Mouse (Mus musculus) testis, adult 2 months (tissue): ENCODE results near the gene Hexa. TPM values are rescaled to one million over a fixed set of nuclear protein-coding genes. Genes with fewer than 3 reads are reported as not detected.
A peak's percentile ranks its signal among the peaks of the same experiment; 100 is the strongest.

Source experiments
- H3K27ac ChIP-seq: fragments of 200-500 bp; 2 replicates; pipeline ENCODE4 v1.5.1; 2012; ENCODE audit warnings: low read depth, low read length; ENCODE audit not compliant: control insufficient read depth, insufficient read depth
- H3K27me3 ChIP-seq: fragments of 200-500 bp; 2 replicates; pipeline ENCODE4 v1.6.1; 2012; ENCODE audit warnings: mild to moderate bottlenecking, low read length, moderate library complexity; ENCODE audit not compliant: control insufficient read depth, insufficient read depth
- H3K36me3 ChIP-seq: fragments of 200-500 bp; 2 replicates; pipeline ENCODE4 v1.6.1; 2012; ENCODE audit warnings: mild to moderate bottlenecking, low read length; ENCODE audit not compliant: control insufficient read depth, insufficient read depth
- H3K4me1 ChIP-seq: fragments of 200-500 bp; 2 replicates; pipeline ENCODE4 v1.6.1; 2012; ENCODE audit warnings: low read length; ENCODE audit not compliant: control insufficient read depth, insufficient read depth
- H3K4me3 ChIP-seq: fragments of 200-500 bp; 2 replicates; pipeline ENCODE4 v1.5.1; 2012; ENCODE audit warnings: low read depth, mild to moderate bottlenecking, low read length, moderate library complexity, mixed read lengths; ENCODE audit not compliant: control insufficient read depth
- CTCF ChIP-seq: fragments of 200-500 bp; IDR thresholded peaks from 2 replicates; pipeline ENCODE4 v1.5.1; 2012; ENCODE audit warnings: low read depth, mild to moderate bottlenecking, inconsistent platforms, low read length, moderate library complexity; ENCODE audit not compliant: control insufficient read depth, insufficient read depth, insufficient replicate concordance
- POLR2A ChIP-seq: fragments of 200-500 bp; IDR thresholded peaks from 2 replicates; pipeline ENCODE4 v1.6.1; 2012; ENCODE audit warnings: low read depth, mild to moderate bottlenecking, inconsistent platforms, low read length, moderate library complexity; ENCODE audit not compliant: control insufficient read depth
- polyA plus RNA-seq: library from polyadenylated mRNA; depleted of rRNA; stranded (reverse); fragments of >200 nt; gene quantifications from 2 replicates; pipeline ENCODE4 v1.2.3, GENCODE M21; 2012

Gene Hexa
- polyA plus RNA-seq, 1 experiment, result 116 TPM

DNA sequence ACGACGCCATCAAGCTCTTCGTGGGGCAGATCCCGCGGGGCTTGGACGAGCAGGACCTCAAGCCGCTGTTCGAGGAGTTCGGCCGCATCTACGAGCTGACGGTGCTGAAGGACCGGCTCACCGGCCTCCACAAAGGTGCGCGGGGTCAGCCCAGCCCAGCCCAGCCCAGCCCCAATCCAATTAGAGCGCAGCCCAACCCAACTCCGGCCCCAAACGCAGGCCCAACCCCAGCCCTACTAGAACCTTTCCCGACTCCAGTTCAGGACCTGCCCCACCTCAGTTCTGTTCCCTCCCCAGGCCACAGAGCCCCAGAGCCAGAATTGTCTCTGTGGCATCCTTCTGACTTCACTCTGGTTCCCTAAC lies 39.1 kb downstream of the Hexa start:
- Histone ChIP-seq H3K4me1 (peaks cover 6% of the 10 kb centered on the region; the same call in 1 of the 2 replicates), H3K27me3 (no peaks in the 10 kb centered on the region), H3K27ac (no peak overlapping the region), H3K4me3 (peak overlapping the region; percentile 89), H3K36me3 (no peaks in the 10 kb centered on the region)
- TF ChIP-seq POLR2A, result 0 out of 2 replicates have a peak, but pooled peaks have one; percentile 6
- no peak for TF ChIP-seq CTCF

- Histone ChIP-seq H3K4me1 (no peaks in the 10 kb centered on the region; the same call in 1 of the 2 replicates), H3K36me3 (no peaks in the 10 kb centered on the region), H3K27ac (no peak overlapping the region), H3K4me3 (no peak overlapping the region), H3K27me3 (no peaks in the 10 kb centered on the region)
- TF ChIP-seq CTCF, result peak; percentile 71
- TF ChIP-seq POLR2A, result no peak
Measured at GRCm38 (mm10) chr9:59584871-59585308, 45.5 kb downstream of the Hexa start.

DNA sequence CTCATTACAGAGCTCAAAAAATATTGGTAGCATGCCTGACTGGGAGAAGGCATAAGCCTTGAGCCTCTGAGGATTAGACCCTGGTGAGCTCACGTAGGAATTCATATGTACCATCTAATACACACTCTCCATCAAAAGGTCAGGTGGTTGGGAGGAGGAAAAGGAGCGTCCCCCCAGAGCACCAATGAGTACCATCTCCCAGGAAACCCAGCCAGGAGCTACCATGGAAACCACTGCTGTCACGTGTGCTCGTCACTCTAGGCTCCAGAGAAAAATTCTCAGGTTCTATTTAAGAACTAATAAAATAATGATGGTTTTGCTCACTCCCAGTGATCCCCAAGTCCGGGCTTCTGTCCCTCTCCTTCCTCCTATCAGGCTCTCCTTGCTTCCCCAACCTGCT lies 48.9 kb downstream of the Hexa start:
- H3K27ac ChIP-seq, result no peak overlapping the region
- H3K4me3 ChIP-seq, result no peak overlapping the region; the same call in 1 of the 2 replicates
- TF ChIP-seq CTCF (no peak), POLR2A (no peak)
- no peaks in the 10 kb centered on the region for H3K27me3 ChIP-seq
- no peaks in the 10 kb centered on the region for H3K36me3 ChIP-seq
- H3K4me1 ChIP-seq, result peaks cover 2% of the 10 kb centered on the region; the same call in 1 of the 2 replicates

GRCm38 (mm10) chr9:59588710-59589671 lies 49.7 kb downstream of the Hexa start:
- H3K36me3 ChIP-seq, result no peaks in the 10 kb centered on the region
- no peak overlapping the region for H3K27ac ChIP-seq
- peaks cover 2% of the 10 kb centered on the region; the same call in 1 of the 2 replicates for H3K4me1 ChIP-seq

DNA sequence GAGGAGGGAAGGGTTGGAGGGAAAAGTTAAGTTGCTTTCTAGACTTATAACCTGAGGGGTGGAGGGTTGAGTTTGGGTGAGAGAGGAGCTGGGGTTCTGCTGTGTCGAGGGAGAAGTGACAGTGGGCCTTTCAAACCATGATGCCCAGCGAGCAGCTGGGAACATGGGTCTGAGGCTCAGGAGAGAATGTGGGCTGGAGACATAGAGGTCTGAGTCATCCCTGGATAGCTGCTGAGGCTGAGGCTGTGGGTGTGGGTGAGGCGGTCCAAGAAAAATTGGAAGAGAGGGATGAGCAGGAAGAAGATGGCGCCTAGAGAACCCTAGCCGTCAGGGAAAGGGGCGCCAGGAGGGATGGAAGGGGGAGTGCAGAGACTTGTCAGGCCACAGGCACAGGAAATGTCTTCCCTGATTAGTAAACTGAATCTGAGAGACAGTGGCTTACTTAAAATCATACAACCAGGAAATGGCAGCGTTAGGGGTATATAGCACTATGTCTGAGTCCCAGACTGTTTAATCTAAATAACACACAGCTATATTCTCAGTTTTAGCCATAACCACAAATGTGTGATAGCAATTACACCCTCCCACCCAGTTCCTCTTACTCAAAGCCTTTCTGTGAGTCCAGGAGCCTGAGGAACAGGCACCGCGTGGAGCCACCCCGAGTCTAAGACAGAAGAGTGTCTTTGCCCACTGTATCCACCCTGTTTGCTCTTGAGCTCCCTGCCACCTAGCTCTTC lies 50.5 kb downstream of the Hexa start:
- Histone ChIP-seq H3K4me1 (peaks cover 2% of the 10 kb centered on the region; the same call in 1 of the 2 replicates), H3K27me3 (no peaks in the 10 kb centered on the region), H3K36me3 (no peaks in the 10 kb centered on the region), H3K27ac (no peak overlapping the region), H3K4me3 (peak overlapping the region; percentile 66)
- no peak for TF ChIP-seq CTCF
- no peak for TF ChIP-seq POLR2A

More at GRCm38 (mm10) chr9:59588710-59589671, 49.7 kb downstream of the Hexa start:
- TF ChIP-seq CTCF (no peak), POLR2A (no peak)
- Histone ChIP-seq H3K4me3 (peak overlapping the region; percentile 74), H3K27me3 (no peaks in the 10 kb centered on the region)

DNA sequence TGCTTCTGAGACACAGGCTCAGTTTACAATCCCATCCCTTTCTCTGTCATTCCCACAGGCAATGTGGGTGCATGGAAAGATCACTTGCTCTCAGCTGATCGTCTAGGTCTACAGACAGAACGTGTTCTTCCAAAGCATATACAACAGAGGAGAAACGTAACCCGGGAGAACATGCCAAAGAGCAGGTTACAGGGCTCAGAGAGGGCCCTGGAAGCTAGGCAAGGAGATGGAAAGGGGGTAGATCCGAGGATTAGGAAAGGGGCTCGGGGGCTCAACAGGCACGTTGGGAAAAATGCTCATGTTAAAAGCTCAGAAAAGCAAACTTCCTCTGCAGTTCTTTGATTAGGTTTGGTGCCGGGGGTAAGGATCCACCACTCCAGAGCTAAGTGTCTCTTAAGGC lies 62.3 kb downstream of the Hexa start:
- H3K27ac ChIP-seq, result no peak overlapping the region
- no peaks in the 10 kb centered on the region for H3K36me3 ChIP-seq
- H3K4me3 ChIP-seq, result no peak overlapping the region
- H3K27me3 ChIP-seq, result no peaks in the 10 kb centered on the region
- H3K4me1 ChIP-seq, result peaks cover 7% of the 10 kb centered on the region
- TF ChIP-seq CTCF, result no peak
- no peak for TF ChIP-seq POLR2A

- no peaks in the 10 kb centered on the region for H3K27me3 ChIP-seq
- H3K4me1 ChIP-seq, result peaks cover 7% of the 10 kb centered on the region
- TF ChIP-seq CTCF, result no peak
- TF ChIP-seq POLR2A, result no peak
- no peak overlapping the region for H3K27ac ChIP-seq
- H3K36me3 ChIP-seq, result no peaks in the 10 kb centered on the region
- no peak overlapping the region for H3K4me3 ChIP-seq
Measured at GRCm38 (mm10) chr9:59605967-59606366, 66.6 kb downstream of the Hexa start.
